Mouse (Mus musculus) liver, adult 2 months (tissue): ENCODE data around the gene Fam186a.

Source experiments
- CTCF ChIP-seq: fragments of 200-500 bp; IDR thresholded peaks from 2 replicates; pipeline ENCODE4 v1.5.1; 2011; ENCODE audit warnings: low read depth, low read length, control low read depth
- POLR2A ChIP-seq: fragments of 200-500 bp; IDR thresholded peaks from 2 replicates; pipeline ENCODE4 v1.6.1; 2011; ENCODE audit warnings: low read length, control low read depth; ENCODE audit not compliant: insufficient read depth; ENCODE audit errors: extremely low read depth

DNA sequence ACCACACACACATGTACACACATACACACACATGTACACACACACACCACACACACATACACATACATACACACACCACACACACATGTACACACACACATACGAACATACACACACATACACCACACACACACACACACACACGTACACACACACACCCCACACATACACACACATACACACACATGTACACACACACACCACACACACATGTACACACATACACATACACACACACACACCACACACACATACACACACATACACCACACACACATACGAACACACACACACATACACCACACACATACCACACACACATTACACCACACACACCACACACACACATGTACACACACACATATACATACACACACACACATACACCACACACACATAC lies 30.2 kb downstream of the Fam186a start:
- TF ChIP-seq CTCF (no peak), POLR2A (no peak)
